Mouse (Mus musculus) layer of hippocampus, postnatal 10 days (tissue): ENCODE measurements around the gene Rhox11. TPM values are rescaled to one million over a fixed set of nuclear protein-coding genes. Genes with fewer than 3 reads are reported as not detected.
"Not testable (repeated sequence)": the region's sequence is repeated elsewhere in the genome, so short reads cannot be mapped to it uniquely, and the experiment has no call there.

Experiments
- DNase-seq, 2 experiments: peaks; one replicate each; pipeline ENCODE4 v3.0.0; 2021; ENCODE audit warnings: low spot score in 2 of 2
- long read RNA-seq: library from polyadenylated mRNA; stranded (forward); transcript quantifications from one replicate; pipeline ENCODE4 v2.0.0, GENCODE M21; 2023
- total RNA-seq, 2 experiments: library from RNA; stranded (reverse); gene quantifications; 2 replicates each; pipeline ENCODE4 v1.2.3; 2021

The Rhox11 gene
- total RNA-seq: not detected
- long read RNA-seq: 0 reads

- no peak for DNase-seq
Measured at GRCm38 (mm10) chrX:38085041-38085440, at the start of gene Rhox11. Rhox11 (minus strand) TSS chrX:38085141.

- DNase-seq: no peak
Measured at GRCm38 (mm10) chrX:38121478-38121877, 36.5 kb upstream of the Rhox11 start.

- DNase-seq: no peak
Measured at GRCm38 (mm10) chrX:38120982-38121381, 36.0 kb upstream of the Rhox11 start, which contains the start of gene Rhox13. Rhox13 (plus strand) TSS chrX:38121219.

- DNase-seq: no peak
Measured at GRCm38 (mm10) chrX:38110807-38111206, 25.9 kb upstream of the Rhox11 start, which contains the start of gene Rhox12. Rhox12 (minus strand) TSS chrX:38110907.

GRCm38 (mm10) chrX:38084226-38084625 is 715 bp downstream of the Rhox11 start:
- DNase-seq: peak; percentile 40 to 60

GRCm38 (mm10) chrX:38066175-38066574 is 18.8 kb downstream of the Rhox11 start, which contains the start of gene Rhox10:
Rhox10 (plus strand) TSS chrX:38066475.
- DNase-seq: no peak

- no peak for DNase-seq
Measured at GRCm38 (mm10) chrX:38061544-38061943, 23.4 kb downstream of the Rhox11 start.

- not testable (repeated sequence) for DNase-seq
Measured at GRCm38 (mm10) chrX:38043014-38043413, 41.9 kb downstream of the Rhox11 start, which contains the start of gene Btg1-ps2. Btg1-ps2 (minus strand) TSS chrX:38043114.

GRCm38 (mm10) chrX:38039666-38040065 is 45.3 kb downstream of the Rhox11 start:
- no peak for DNase-seq

- DNase-seq: no peak
Measured at GRCm38 (mm10) chrX:38033841-38034240, 51.1 kb downstream of the Rhox11 start.

Other genes with a start within 250 kb of the Rhox11 start
- not detected for gene Rhox8, start 206.2 kb downstream of the Rhox11 start, total RNA-seq
- gene Rhox7b, start 187.9 kb downstream of the Rhox11 start, total RNA-seq: not detected
- not detected for gene Rhox9, start 183.4 kb downstream of the Rhox11 start, total RNA-seq
- gene Btg1-ps1, start 66.3 kb downstream of the Rhox11 start, total RNA-seq: not detected
- not detected for gene Btg1-ps2, start 42.0 kb downstream of the Rhox11 start, total RNA-seq
- not detected for gene Rhox10, start 18.7 kb downstream of the Rhox11 start, total RNA-seq
- gene Rhox12, start 25.8 kb upstream of the Rhox11 start, total RNA-seq: not detected
- gene Rhox13, start 36.1 kb upstream of the Rhox11 start, total RNA-seq: not detected
- gene Zbtb33, start 104.7 kb upstream of the Rhox11 start, total RNA-seq: 10 to 100 TPM; 22.4 to 23.5 TPM
- 10 to 100 TPM; 12.8 to 19.6 TPM for gene Tmem255a, start 167.3 kb upstream of the Rhox11 start, total RNA-seq
- gene Atp1b4, start 231.0 kb upstream of the Rhox11 start, total RNA-seq: not detected